Comparison of ENCODE assay signal across 19 mouse cellular contexts in the genomic region with DNA sequence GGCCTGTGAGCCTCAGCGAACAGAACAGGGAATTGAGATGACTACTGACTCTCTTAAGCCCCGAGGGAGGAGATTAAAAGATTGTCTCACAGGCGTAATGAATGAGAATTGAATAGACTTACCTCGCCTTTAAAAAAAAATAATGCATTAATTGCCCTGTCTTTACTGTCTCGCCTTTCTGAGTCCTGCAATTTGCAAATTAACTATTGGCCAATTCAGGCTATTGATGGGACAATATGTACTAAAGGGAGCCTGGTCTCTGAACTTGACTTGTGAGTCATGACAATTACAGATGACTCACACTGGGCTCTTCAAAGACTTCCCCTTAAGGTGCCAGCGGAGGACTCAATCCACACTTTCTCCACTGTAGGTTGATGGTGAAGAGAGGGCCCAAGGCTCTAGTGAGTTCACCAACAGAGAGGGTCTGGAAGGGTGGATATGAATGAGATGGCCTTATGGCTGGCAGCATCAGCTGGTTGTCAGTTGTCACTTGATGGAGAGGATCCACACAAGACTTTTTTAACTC.
DNase-seq lines count a peak whose midpoint lies in the region; ATAC-seq and TF ChIP-seq lines count a peak whose summit lies in the region.
"Had no signal": no experiment of that assay in that cellular context is flagged by ENCODE, and none has a peak within 500 bp of the region (broad histone marks: within the 10 kb centered on the region; RNA-seq: fewer than 3 reads in every experiment).

No protein-coding gene starts in this region.

- no peaks in the 10 kb centered on the region for H3K36me3 ChIP-seq in MEL (ENCODE audit: control insufficient read depth in 1 of 2, insufficient read depth in 2 of 2, low read length in 2 of 2)
- no peaks in the 10 kb centered on the region for H3K36me3 ChIP-seq in intestine, embryonic 15.5 days
- H3K36me3 ChIP-seq: embryonic facial prominence, embryonic 15.5 days; forebrain, embryonic 15.5 days; heart, embryonic 12.5 days; hindbrain, embryonic 10.5 days had no signal

- TF ChIP-seq EP300 in MEL (IDR thresholded peaks at IDR 0.05; ENCODE audit: low read depth in 1 of 2, low read length in 2 of 2): no peak

- 84% methylated on average over 6 of the region's 6 CpGs for WGBS in intestine, embryonic 15.5 days

- no peaks in the 10 kb centered on the region for H3K9me3 ChIP-seq in MEL (replicated peaks; ENCODE audit: insufficient read depth, low read length)
- H3K9me3 ChIP-seq in intestine, embryonic 15.5 days: no peaks in the 10 kb centered on the region
- H3K9me3 ChIP-seq: embryonic facial prominence, embryonic 15.5 days; forebrain, embryonic 15.5 days; heart, embryonic 12.5 days; hindbrain, embryonic 10.5 days had no signal

- in situ Hi-C loops in Patski (cut with MboI; ENCODE audit: low pct_unique_long_range_greater_than_20kb): no loop called here

- TF ChIP-seq POLR2A in MEL (IDR thresholded peaks at IDR 0.05; ENCODE audit: control insufficient read depth in 1 of 2, insufficient read depth in 1 of 2, low read depth in 1 of 2, low read length in 2 of 2, poor library complexity in 1 of 2): no peak

- ATAC-seq in Patski: peak; percentile 62
- ATAC-seq in intestine, embryonic 15.5 days: no peak
- ATAC-seq: forebrain, embryonic 15.5 days; intestine, embryonic 16.5 days had no signal

- H3K79me2 ChIP-seq in MEL (ENCODE audit: control insufficient read depth, insufficient read depth, low read length, poor library complexity): no peaks in the 10 kb centered on the region

- no peak overlapping the region for H3K27ac ChIP-seq in MEL (ENCODE audit: control insufficient read depth, low read depth, low read length)
- H3K27ac ChIP-seq in intestine, embryonic 15.5 days: no peak overlapping the region
- H3K27ac ChIP-seq: embryonic facial prominence, embryonic 15.5 days; forebrain, embryonic 15.5 days; hindbrain, embryonic 10.5 days; hindbrain, embryonic 14.5 days had no signal

- POLR2A ChIA-PET in Patski (lab: Charles Lee): no interaction called here

- CTCF ChIA-PET in Patski (lab: Charles Lee): interaction anchor here (1.1 kb wide), 1 partner anchor 16 kb away, joined by 3 read pairs; no protein-coding TSS in a partner anchor

- no peak overlapping the region for H3K9ac ChIP-seq in MEL (ENCODE audit: control insufficient read depth, low read depth, low read length, poor library complexity, severe bottlenecking)
- no peak overlapping the region for H3K9ac ChIP-seq in intestine, embryonic 15.5 days
- H3K9ac ChIP-seq: embryonic facial prominence, embryonic 15.5 days; forebrain, embryonic 15.5 days; heart, embryonic 12.5 days; hindbrain, embryonic 14.5 days had no signal

- no peak overlapping the region for H3K4me3 ChIP-seq in MEL (ENCODE audit: control insufficient read depth in 1 of 2, insufficient read depth in 1 of 2, low read depth in 2 of 2, low read length in 2 of 2)
- H3K4me3 ChIP-seq in intestine, embryonic 15.5 days (replicated peaks): no peak overlapping the region
- H3K4me3 ChIP-seq: embryonic facial prominence, embryonic 15.5 days; erythroblast, embryonic 14.5 days; forebrain, embryonic 15.5 days; heart, embryonic 12.5 days; hindbrain, embryonic 10.5 days had no signal

- no peaks in the 10 kb centered on the region for H3K4me1 ChIP-seq in MEL (ENCODE audit: control insufficient read depth in 1 of 2, insufficient read depth in 2 of 2, low read length in 2 of 2)
- no peaks in the 10 kb centered on the region for H3K4me1 ChIP-seq in intestine, embryonic 15.5 days (replicated peaks)
- H3K4me1 ChIP-seq: forebrain, embryonic 15.5 days; hindbrain, embryonic 10.5 days had no signal

- no peak for TF ChIP-seq RAD21 in MEL (IDR thresholded peaks at IDR 0.05; ENCODE audit: low read depth, low read length)

- TF ChIP-seq CTCF in MEL (IDR thresholded peaks at IDR 0.05 in 2 of 3, conservative IDR thresholded peaks at IDR 0.05 in 1 of 3; ENCODE audit: control insufficient read depth in 1 of 3, insufficient read depth in 1 of 3, low read depth in 2 of 3, low read length in 3 of 3, poor library complexity in 1 of 3, severe bottlenecking in 1 of 3): no peak
- no peak for TF ChIP-seq CTCF in Patski (IDR thresholded peaks at IDR 0.05)

- H3K27me3 ChIP-seq in MEL (ENCODE audit: control insufficient read depth in 1 of 2, insufficient read depth in 2 of 2, low read length in 2 of 2) (peaks cover 0 to 2% of the 10 kb centered on the region in 2 experiments; a peak in 1 of 4 replicates), Patski (no peaks in the 10 kb centered on the region)
- no peaks in the 10 kb centered on the region for H3K27me3 ChIP-seq in intestine, embryonic 15.5 days (replicated peaks)
- H3K27me3 ChIP-seq: CH12.LX; embryonic facial prominence, embryonic 15.5 days; forebrain, embryonic 15.5 days; heart, embryonic 12.5 days had no signal

- no peak overlapping the region for H3K4me2 ChIP-seq in intestine, embryonic 15.5 days (replicated peaks)
- H3K4me2 ChIP-seq: embryonic facial prominence, embryonic 15.5 days; forebrain, embryonic 15.5 days; heart, embryonic 12.5 days; hindbrain, embryonic 14.5 days had no signal

- DNase-seq in 3T3-L1 (ENCODE audit: low read depth, low spot score) (peak; percentile 56), MEL (ENCODE audit: low read depth, low spot score) (peak; percentile 12), Patski (ENCODE audit: low read depth, low spot score) (peak; percentile 24)
- DNase-seq in ovary, postnatal 14 days (ENCODE audit: low spot score): no peak
- no peak for DNase-seq in cerebellum, adult 8-10 months
- DNase-seq: adrenal gland, postnatal 10 days; cerebellum, adult 11-12 months; cerebellum, adult 9-11 months; gastrocnemius, postnatal 10 days; kidney, adult 2 months had no signal

TF ChIP-seq in MEL, 35 proteins besides CTCF, POLR2A, EP300 and RAD21:
- TF ChIP-seq MAFK (IDR thresholded peaks at IDR 0.05; ENCODE audit: borderline replicate concordance, low read depth, low read length): no peak
- no peak for TF ChIP-seq MYC (IDR thresholded peaks at IDR 0.05; ENCODE audit: low read depth, low read length)
- TF ChIP-seq ZNF384 (IDR thresholded peaks at IDR 0.05; ENCODE audit: low read depth, low read length): no peak
- TF ChIP-seq TAL1 (IDR thresholded peaks at IDR 0.05; ENCODE audit: low read length): no peak
- TF ChIP-seq MAZ (IDR thresholded peaks at IDR 0.05; ENCODE audit: low read depth, low read length): no peak
- TF ChIP-seq ETS1 (IDR thresholded peaks at IDR 0.05; ENCODE audit: low read depth, low read length): no peak
- no peak for TF ChIP-seq HCFC1 (IDR thresholded peaks at IDR 0.05; ENCODE audit: low read depth, low read length)
- TF ChIP-seq NRF1 (IDR thresholded peaks at IDR 0.05; ENCODE audit: insufficient read depth, low read depth, low read length, poor library complexity, severe bottlenecking): no peak
- no peak for TF ChIP-seq MEF2A (IDR thresholded peaks at IDR 0.05; ENCODE audit: extremely low read depth, insufficient replicate concordance, low read depth, low read length, poor library complexity, severe bottlenecking)
- no peak for TF ChIP-seq SMC3 (IDR thresholded peaks at IDR 0.05; ENCODE audit: low read depth, low read length)
- TF ChIP-seq BHLHE40 (IDR thresholded peaks at IDR 0.05; ENCODE audit: borderline replicate concordance, low read depth, low read length): no peak
- TF ChIP-seq USF2 (IDR thresholded peaks at IDR 0.05; ENCODE audit: borderline replicate concordance in 1 of 2, insufficient read depth in 1 of 2, low read depth in 1 of 2, low read length in 2 of 2): no peak
- no peak for TF ChIP-seq ZKSCAN1 (IDR thresholded peaks at IDR 0.05; ENCODE audit: low read depth, low read length)
- TF ChIP-seq USF1 (IDR thresholded peaks at IDR 0.05; ENCODE audit: low read depth, low read length): no peak

Comparison
In these comparisons a context has a peak if more than half of its experiments do, and no peak if none do; other contexts are left out.
1. DNase-seq: peak in 3T3-L1 (single experiment), MEL (single experiment) and Patski (single experiment); none in ovary, postnatal 14 days (single experiment) and cerebellum, adult 8-10 months (single experiment).